Mouse (Mus musculus): ENCODE measurements around the gene Tfrc.

Tfrc gene

DNA sequence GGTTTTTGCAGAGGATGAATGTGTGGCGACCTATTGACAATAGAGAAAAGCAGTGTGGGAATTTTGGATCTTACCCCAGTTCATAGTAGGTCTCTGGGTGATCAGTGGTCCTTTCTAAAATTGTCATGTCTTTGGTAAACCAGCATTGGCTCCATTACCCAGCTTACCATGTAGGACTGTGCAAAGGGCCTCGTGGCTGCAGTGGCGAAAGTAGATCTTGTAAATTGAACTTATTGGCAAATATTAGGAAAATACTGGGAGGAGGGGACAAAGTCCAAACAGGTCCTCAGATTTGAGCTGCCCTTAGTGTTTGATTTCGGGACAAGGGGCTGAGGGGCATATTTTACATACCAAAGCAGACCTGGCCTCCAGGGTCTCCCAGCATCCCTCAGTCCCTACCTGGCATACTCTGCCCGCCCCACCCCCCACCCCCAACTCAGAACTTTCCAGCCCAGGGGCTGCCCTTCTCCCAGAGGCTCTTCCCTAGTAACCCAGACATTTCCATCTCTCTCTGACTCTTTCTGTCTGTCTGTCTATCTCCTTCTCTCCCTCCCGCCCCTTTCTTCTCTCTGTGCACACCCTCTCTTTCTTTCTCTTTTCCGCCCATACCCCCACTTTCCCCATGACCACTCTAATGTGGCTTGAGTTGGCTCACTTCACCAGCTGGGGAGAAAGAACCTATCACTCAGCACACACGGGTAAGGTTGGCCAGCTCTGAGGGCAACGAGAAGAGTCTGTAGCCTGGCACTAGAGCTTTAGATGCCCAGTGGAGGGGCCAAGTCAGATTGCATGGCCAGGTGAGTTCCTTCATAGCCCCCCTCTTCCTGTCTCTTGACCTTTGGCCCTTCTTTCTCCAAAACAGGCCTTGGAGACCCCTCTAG, 58.2 kb downstream of the Tfrc start:
- peak in 1 of 2 experiments; percentile 24 for DNase-seq (ENCODE audit: inconsistent age in 2 of 2, low spot score in 1 of 2)

DNA sequence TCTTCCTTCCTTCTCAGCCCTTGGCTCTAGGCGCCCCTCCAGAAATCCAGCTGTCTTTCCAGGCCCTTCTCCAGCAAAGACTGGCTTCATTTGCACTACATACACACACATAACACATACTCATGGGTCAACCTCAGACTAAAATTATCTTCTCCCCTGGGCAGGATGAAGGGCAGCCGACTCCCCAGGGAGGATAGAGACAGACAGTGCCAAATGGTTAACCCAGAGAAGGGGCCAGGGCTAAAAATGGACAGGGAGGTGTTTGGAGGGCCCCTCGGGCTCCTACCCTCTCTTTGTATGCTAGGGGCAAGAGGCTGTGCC, 58.8 kb downstream of the Tfrc start:
- DNase-seq (ENCODE audit: inconsistent age in 2 of 2, low spot score in 1 of 2) = peak in 1 of 2 experiments; percentile 24

DNA sequence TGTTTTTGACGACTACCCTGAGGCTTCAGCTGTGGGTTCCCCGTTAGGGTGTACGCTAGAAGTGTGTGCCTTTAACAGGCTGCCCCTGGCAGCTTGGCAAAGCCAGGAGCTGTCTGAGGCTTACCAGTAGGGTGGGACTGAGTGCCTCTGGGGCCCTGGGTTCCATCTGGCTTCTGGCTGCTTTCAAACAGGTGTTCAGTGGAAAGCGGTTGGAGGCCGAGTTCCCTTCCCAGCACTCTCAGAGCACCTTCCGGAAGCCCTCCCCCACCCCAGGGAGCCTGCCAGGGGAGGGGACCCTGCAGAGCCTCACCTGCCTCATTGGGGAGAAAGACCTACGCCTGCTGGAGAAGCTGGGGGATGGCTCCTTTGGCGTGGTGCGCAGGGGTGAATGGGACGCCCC, 59.3 kb downstream of the Tfrc start:
- DNase-seq (ENCODE audit: inconsistent age in 2 of 2, low spot score in 1 of 2) = peak in 1 of 2 experiments; percentile 22

DNA sequence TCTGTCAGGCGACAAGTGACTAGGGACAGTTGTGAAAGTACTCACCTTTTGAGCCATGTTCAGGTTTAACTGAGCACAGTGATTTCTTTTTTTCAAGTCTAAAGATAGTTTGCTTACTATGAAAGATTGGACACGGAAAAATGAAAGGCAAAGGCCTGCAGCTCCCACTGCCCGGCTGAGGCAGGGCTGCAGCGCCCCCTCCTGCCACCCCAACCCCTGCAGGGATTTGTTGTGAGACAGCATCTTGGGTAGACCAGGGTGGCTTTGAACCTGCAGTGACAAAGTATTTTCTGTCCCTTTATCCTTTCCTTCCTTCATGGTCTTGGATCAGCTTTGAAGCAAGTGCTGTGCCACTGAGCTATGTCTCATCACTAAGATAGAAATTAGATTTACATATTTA, 59.8 kb downstream of the Tfrc start:
- DNase-seq (ENCODE audit: inconsistent age in 2 of 2, low spot score in 1 of 2) = peak in 1 of 2 experiments; percentile 27

DNA sequence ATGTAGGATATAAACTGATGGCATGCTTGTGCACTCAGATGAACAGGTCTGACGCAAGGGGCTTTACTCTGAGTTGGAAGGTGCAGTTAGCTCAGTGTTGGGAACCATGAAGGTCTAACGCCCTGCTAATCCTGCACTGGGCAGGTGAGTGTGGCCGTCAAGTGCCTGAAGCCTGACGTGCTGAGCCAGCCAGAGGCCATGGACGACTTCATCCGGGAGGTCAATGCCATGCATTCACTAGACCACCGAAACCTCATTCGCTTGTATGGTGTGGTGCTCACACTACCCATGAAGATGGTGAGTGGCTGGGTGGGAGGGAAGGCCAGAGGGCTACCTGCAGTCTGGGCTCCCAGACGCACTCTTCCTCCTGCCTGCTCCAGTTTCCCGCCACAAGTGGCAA, 60.5 kb downstream of the Tfrc start:
- DNase-seq (ENCODE audit: inconsistent age in 2 of 2, low spot score in 1 of 2) = peak in 1 of 2 experiments; percentile 19

DNA sequence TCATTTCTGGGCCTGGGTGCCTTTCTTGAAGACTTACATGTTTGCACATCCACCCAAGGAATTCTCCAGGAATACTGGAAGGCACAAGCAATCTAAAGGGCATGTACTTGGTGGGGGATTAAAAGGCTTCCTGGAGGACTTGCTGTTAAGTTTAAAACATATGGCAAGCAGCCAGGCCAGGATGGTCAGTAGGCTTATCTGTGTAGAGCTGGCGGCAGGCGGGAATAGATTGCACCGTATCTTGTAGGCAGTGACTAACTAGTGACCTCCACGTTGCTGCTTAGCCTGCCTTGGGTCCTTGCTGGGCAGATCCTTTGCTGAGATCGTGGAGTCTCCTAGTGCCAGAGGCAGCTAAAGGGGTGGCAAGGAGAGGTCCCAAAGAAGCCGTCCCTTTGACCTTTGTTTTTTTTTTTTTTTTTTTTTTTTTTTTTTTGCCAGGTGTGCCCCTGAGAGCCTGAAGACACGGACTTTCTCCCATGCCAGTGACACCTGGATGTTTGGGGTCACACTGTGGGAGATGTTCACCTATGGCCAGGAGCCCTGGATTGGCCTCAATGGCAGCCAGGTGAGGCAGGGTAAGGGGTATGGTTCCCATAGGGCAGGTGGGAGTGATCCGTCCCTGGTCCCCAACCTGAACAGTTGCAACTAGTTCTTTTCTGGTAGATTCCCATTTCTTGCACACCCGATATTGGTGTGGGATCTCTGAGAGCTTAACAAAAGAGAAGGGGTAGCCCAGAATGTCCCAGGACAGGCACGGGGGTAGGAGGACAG, 61.8 kb downstream of the Tfrc start:
- DNase-seq (ENCODE audit: inconsistent age in 2 of 2, low spot score in 1 of 2) = peak; percentile 61 to 71

DNA sequence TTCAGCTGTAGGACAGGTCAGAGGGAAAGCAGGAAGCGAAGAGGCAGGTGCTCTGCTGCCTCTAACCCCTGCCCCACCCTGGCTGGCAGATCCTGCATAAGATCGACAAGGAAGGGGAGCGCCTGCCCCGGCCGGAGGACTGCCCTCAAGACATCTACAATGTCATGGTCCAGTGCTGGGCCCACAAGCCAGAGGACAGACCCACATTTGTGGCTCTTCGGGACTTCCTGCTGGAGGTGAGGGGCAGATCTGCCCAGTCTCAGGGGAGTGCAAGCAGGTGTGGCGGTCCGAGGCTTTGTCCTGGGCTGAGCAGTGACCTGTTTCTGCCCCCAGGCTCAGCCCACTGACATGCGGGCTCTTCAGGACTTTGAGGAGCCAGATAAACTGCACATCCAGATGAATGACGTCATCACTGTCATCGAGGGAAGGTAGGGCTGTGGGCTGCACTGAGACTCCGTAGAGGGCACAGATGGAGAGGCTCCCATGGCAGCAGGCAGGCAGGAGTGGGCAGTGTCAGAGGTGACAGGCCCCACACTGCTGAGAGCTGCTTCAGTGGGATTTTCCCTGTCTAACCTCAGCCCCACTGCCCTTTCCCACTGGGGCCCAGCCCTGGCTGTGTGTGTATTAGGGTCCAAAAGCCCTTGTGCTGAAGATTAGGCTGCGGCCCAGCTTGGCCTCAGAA, 62.6 kb downstream of the Tfrc start:
- DNase-seq (ENCODE audit: inconsistent age in 2 of 2, low spot score in 1 of 2) = peak in 1 of 2 experiments; percentile 20

DNA sequence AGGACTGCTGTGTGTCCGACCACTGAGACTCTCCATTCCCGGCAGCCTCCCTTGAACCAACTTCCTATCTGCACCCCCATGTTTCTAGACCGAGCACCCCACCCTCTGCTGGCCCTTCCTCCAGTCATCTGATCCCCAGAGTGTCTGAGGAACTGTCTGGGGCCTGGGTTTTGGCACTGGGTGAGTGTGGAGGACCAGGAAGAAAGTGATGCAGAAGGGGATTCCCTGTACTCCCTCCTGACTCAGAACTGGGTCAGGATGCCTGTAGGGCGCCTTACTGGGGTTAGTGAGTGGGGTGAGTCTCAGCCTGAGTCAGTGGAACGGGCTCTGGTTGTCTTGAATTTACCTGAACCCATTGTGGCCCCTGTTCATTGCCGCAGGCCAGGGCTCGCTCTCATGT, 63.5 kb downstream of the Tfrc start:
- DNase-seq (ENCODE audit: inconsistent age in 2 of 2, low spot score in 1 of 2) = peak in 1 of 2 experiments; percentile 19

DNA sequence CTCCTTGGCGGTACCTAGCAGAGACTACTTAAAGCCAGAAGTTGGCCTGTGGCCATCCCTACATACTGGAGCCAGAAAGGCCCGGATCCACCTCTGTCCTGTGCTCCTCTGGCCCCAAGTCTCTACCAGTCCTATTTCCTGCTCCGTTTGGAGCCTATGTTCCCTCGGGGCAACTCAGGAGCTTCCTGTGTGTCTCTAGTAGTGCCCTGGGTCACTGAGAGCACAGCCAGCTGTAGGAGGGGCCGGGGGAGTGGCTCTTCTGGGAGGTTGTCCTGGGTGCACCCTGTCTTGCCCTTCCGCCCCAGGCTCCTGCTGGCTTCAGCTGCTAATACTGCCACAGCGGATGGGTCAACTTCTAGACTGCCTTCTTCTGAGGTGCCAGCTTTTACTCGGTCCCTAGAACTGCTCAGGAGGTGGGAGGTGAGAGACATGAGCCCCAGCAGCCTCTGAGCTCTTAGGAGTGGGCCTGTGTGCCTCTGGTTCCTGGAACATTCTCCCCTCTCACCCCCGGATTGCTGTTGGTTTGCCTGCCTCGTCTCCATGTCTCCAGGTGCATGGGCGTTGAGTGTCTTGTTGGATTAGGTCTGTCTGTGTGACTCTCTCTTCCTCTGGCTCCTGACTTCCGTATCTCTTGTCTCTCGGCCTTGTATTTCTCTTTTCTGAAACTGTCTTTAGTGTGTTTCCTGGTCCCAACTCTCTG, 64.3 kb downstream of the Tfrc start:
- DNase-seq (ENCODE audit: inconsistent age in 2 of 2, low spot score in 1 of 2) = peak in 1 of 2 experiments; percentile 65

DNA sequence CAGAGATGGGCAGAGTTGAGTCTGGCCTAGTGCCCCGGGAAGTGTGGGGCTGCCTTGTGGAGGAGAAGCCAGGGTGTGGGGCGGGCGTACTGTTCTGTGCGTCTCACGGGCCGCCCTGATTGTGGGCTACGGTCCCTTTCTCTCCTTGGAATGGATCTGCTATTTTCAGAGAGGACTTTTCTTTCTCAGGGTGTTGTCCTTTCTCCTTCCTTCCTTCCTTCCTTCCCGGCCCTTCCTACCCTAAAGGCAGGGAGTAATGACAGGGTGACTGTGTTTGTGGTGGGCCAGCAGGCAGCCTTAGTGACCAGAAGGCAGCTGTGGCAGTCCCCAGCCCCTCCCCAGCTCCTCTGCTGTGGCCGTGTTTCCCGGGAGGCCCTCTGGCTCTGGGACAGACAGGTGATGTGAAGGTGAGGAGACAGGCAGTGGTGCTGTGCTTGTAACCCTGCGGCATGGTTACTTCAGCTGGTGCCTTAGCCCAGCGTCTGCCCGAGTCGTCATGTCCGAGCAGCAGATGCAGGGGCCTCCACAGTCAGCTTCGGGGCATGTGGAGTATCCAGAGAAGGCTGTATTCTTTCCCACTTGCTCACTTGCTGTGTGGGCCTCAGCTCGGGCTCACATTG, 65.5 kb downstream of the Tfrc start:
- DNase-seq (ENCODE audit: inconsistent age in 2 of 2, low spot score in 1 of 2) = peak in 1 of 2 experiments; percentile 27

DNA sequence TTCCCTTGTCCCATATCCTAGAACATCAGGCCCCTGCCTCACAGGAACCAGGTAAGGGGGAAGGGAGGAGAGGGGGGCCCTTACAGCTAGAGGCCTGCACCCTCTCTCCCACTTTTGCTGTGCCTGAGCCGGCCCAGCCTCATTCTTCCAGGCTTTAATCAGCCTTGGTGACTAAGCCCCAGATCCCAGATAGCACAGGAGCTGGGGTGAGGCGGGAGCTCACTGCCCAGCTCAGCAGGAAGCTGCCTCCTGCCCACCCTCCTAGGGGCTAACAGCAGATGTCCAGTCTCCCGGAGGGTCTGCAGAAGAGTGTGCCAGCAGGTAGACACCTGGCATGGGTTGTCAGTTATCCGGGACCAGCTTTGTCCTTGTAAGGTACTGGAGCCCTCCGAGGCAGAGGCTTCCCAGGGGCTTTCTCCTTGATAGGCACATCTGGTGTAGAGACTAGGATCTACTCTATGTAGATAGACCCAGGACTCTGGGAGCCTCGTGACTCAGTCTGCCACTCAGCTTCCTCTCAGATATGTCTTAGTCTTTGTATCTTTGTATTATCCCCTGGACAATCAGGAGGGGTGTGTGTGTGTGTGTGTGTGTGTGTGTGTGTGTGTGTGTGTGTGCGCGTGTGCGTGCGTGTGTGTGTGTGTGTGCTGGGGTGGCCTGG, 68.5 kb downstream of the Tfrc start:
- peak in 1 of 2 experiments; percentile 58 for DNase-seq (ENCODE audit: inconsistent age in 2 of 2, low spot score in 1 of 2)

DNA sequence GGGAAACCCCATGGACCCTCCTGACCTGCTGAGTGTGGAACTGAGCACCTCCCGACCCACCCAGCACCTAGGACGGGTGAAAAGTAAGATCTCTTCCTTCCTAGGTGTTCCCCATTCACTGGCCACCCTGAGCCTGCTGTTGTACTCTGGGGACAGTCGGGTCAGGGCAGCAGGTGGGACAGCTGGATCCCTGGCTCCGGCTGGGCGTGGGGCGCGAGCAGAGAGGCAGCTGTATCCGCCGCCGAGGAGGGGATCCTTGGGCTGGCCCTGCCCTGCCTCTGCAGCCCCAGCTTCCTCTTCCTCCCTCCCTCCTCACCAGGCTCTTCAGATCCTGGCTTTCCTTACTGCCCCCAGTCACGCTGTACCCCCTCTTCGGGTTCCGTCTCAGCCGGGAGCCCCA, 69.2 kb downstream of the Tfrc start:
- no peak for DNase-seq (ENCODE audit: inconsistent age in 2 of 2, low spot score in 1 of 2)

DNA sequence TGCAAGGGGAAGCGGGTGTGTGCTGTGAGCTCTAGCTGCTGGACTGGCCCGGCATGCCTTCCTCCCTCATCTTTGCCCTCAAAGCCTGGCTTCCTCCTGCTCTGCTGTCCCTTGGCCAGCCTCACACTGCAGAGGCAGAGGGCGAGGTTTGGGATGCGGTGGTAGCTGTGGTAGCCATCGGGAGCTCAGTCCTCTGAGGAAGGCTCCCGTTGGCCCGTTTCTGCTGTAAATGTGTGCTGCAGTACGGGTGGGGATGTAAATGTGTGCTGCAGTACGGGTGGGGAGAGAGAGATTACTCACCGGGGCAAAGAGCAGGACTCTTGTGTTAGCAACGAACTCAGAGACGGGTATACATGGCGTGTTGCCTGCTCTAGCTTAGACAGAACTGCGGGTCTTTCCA, 70.1 kb downstream of the Tfrc start:
- DNase-seq (ENCODE audit: inconsistent age in 2 of 2, low spot score in 1 of 2) = no peak

DNA sequence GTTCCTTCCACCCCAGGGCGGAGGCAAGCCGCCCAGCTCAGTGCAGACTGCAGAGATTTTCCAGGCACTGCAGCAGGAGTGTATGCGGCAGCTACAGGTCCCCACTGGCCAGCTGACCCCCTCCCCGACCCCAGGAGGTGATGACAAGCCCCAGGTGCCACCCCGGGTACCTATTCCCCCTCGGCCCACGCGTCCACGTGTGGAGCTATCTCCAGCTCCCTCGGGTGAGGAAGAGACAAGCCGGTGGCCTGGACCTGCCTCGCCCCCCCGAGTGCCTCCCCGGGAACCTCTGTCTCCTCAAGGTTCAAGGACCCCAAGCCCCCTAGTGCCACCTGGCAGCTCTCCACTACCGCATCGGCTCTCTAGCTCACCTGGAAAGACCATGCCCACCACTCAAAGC, 71.3 kb downstream of the Tfrc start:
- peak in 1 of 2 experiments; percentile 29 for DNase-seq (ENCODE audit: inconsistent age in 2 of 2, low spot score in 1 of 2)

DNA sequence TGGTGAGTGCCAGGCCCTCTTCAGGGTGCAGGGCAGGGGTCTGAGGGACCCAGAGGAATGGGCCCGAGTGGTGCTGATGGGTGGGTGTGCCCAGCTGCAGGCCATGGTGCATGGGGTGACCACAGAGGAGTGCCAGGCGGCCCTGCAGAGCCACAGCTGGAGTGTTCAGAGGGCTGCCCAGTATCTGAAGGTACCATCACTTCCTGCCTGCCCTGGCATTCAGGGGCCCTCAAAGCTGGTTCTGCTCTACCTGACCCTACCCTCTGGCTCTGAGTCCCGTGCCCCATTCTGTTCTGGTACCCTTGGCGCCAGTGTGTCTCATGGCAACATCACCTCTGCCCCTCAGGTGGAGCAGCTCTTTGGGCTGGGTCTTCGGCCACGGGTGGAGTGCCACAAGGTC, 72.1 kb downstream of the Tfrc start:
- peak in 1 of 2 experiments; percentile 19 for DNase-seq (ENCODE audit: inconsistent age in 2 of 2, low spot score in 1 of 2)

DNA sequence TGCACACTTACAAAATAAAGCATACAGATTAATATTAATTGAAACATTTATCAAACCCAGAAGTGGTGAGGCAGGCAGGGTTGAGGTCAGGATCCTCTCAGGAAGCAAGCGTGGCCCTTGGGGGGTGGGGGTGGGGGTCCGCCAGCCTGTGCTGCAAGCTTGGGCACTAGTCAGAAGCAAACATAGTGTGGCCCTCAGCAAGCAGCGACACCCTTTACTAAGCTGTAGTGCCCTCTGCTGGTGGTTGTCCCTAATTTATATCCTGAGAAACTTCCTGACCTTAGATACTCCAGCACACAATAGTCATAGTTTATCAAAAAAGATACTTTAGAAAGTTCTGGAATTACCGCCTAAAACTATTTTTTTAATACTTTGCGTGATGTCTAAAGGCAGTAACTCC, 73.5 kb downstream of the Tfrc start:
- DNase-seq (ENCODE audit: inconsistent age in 2 of 2, low spot score in 1 of 2) = peak; percentile 67 to 92
